Mouse (Mus musculus) forebrain, postnatal 0 days (tissue): Measurements from ENCODE around the gene 1700067K01Rik. TPM values are rescaled to one million over a fixed set of nuclear protein-coding genes. Genes with fewer than 3 reads are reported as not detected.

Experiments used
- ATAC-seq: fragments of 200-750 bp; cut with Nextera tagmentation; 2 replicates; pipeline ENCODE4 v1.8.0; 2017; ENCODE audit warnings: mild to moderate bottlenecking, moderate library complexity
- DNase-seq: peaks from one replicate; pipeline ENCODE4 v3.0.0-alpha.2; 2015
- H3K27ac ChIP-seq: fragments of 300-500 bp; sonication (generic); 2 replicates; pipeline ENCODE4 v1.5.1; 2014; ENCODE audit warnings: low read depth, mild to moderate bottlenecking, antibody characterized with exemption, low read length, moderate library complexity, mixed read lengths
- H3K27me3 ChIP-seq: fragments of 300-500 bp; sonication (generic); 2 replicates; pipeline ENCODE4 v1.6.1; 2014; ENCODE audit warnings: mild to moderate bottlenecking, low read length, mixed read lengths; ENCODE audit not compliant: insufficient read depth
- H3K36me3 ChIP-seq: fragments of 300-500 bp; sonication (generic); 2 replicates; pipeline ENCODE4 v1.6.1; 2014; ENCODE audit warnings: mild to moderate bottlenecking, moderate library complexity; ENCODE audit not compliant: insufficient read depth
- H3K4me1 ChIP-seq: fragments of 300-500 bp; sonication (generic); 2 replicates; pipeline ENCODE4 v1.6.1; 2014; ENCODE audit warnings: antibody characterized with exemption; ENCODE audit not compliant: insufficient read depth
- H3K4me2 ChIP-seq: fragments of 300-500 bp; sonication (generic); 2 replicates; pipeline ENCODE4 v1.6.1; 2014; ENCODE audit warnings: low read depth, mild to moderate bottlenecking, moderate library complexity
- H3K4me3 ChIP-seq: fragments of 300-500 bp; sonication (generic); 2 replicates; pipeline ENCODE4 v1.5.1; 2014; ENCODE audit warnings: low read depth, low read length, mixed read lengths
- H3K9ac ChIP-seq: fragments of 300-500 bp; sonication (generic); 2 replicates; pipeline ENCODE4 v1.6.1; 2014; ENCODE audit warnings: mild to moderate bottlenecking
- H3K9me3 ChIP-seq: fragments of 300-500 bp; sonication (generic); 2 replicates; pipeline ENCODE4 v1.6.1; 2016; ENCODE audit warnings: low read length
- CTCF ChIP-seq: sonication (generic); IDR thresholded peaks from 2 replicates; pipeline ENCODE4 v1.5.1; 2016; ENCODE audit warnings: antibody characterized with exemption, control low read depth, low read depth
- WGBS: fragments of 180-500 bp; shearing (Covaris S2); extraction: QIAGEN DNeasy Blood & Tissue Kit; methylation state at CpG from one replicate; pipeline ENCODE4 v1.1.7; 2014; 5-methylcytosine and 5-hydroxymethylcytosine counted together
- microRNA counts: library from miRNA; unstranded; fragments of <30 nt; microRNA quantifications from one replicate; lab custom pipeline; 2015
- microRNA-seq, 2 experiments: library from miRNA; unstranded; fragments of <30 nt; microRNA quantifications; one replicate each; pipeline ENCODE4; 2016
- polyA plus RNA-seq: library from polyadenylated mRNA; unstranded; fragments of >200 nt; fragmentation: Nextera tagmentation; extraction: Ambion mirVana; gene quantifications from 2 replicates; pipeline ENCODE4 v1.2.1, GENCODE M21; 2015
- total RNA-seq: library from RNA; depleted of rRNA; stranded (reverse); fragments of >200 nt; gene quantifications from 2 replicates; pipeline ENCODE4 v1.2.3, GENCODE M21; 2014; rRNA removed

Gene 1700067K01Rik
- total and polyA plus RNA-seq, 2 experiments from 2014 or later, result 0.81 to 0.86 TPM

- Histone ChIP-seq H3K9ac (no peak overlapping the region), H3K4me2 (no peak overlapping the region), H3K9me3 (no peaks in the 10 kb centered on the region), H3K36me3 (no peaks in the 10 kb centered on the region), H3K27ac (no peak overlapping the region), H3K4me3 (no peak overlapping the region), H3K4me1 (no peaks in the 10 kb centered on the region), H3K27me3 (no peaks in the 10 kb centered on the region)
- ATAC-seq (no peak), DNase-seq (no peak)
- 65% methylated on average over 3 of the region's 3 CpGs for WGBS
- TF ChIP-seq CTCF, result no peak
Observed at GRCm38 (mm10) chr8:84052746-84053145, 51.4 kb downstream of the 1700067K01Rik start.

DNA sequence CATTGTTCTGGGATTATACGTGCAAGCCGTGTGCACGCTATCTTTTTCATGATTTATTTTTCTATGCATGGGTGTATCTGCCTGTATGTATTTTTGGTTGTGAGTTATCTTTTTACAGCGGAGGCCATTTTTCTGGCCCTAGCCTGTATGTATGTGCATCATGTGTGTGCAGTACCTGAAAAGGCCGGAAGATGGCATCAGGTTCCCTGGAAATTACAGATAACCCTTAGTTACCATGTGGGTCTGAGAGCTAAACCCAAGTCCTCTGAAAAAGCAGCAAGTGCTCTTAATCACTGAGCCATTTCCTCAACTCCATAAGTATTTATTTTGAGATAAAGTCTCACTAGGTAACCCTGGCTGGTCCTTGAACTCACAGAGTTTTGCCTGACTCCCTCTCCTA lies 51.9 kb downstream of the 1700067K01Rik start:
- ATAC-seq, result no peak

More for the DNA sequence above, 51.9 kb downstream of the 1700067K01Rik start:
- WGBS, result 94% methylated on average over 5 of the region's 5 CpGs
- Histone ChIP-seq H3K9me3 (no peaks in the 10 kb centered on the region), H3K9ac (no peak overlapping the region), H3K27ac (no peak overlapping the region), H3K36me3 (no peaks in the 10 kb centered on the region), H3K4me2 (no peak overlapping the region), H3K27me3 (no peaks in the 10 kb centered on the region), H3K4me3 (no peak overlapping the region), H3K4me1 (no peaks in the 10 kb centered on the region)
- TF ChIP-seq CTCF, result no peak
- DNase-seq, result no peak

MicroRNAs encoded within 50 kb of the gene (microRNA counts, 519-probe panel; counts per million panel counts)
- microRNA mmu-miR-1199 (lab: Ali Mortazavi, UCI), result not detected

Small RNA genes lying within 50 kb of the gene (microRNA-seq; reads per million reads assigned to microRNA genes)
- 0 to 0.24 reads per million in 2 experiments for gene Mir1199
- gene Mir8111, result 1.5 to 2.2 reads per million in 2 experiments

Other genes starting within 250 kb of the 1700067K01Rik start
- 248 and 259 TPM in 2 replicates for gene Adgrl1, start 101.4 kb upstream of the 1700067K01Rik start, total RNA-seq
- gene Adgrl1, start 101.4 kb upstream of the 1700067K01Rik start, polyA plus RNA-seq, result 38.5 and 56.5 TPM in 2 replicates
- 0.14 and 0.31 TPM in 2 replicates for gene Gm10644, start 46.3 kb upstream of the 1700067K01Rik start, total RNA-seq
- 0.14 and 0.40 TPM in 2 replicates for gene Gm10644, start 46.3 kb upstream of the 1700067K01Rik start, polyA plus RNA-seq
- 1.7 and 5.0 TPM in 2 replicates for gene Asf1b, start 46.0 kb upstream of the 1700067K01Rik start, total RNA-seq
- 4.7 and 5.1 TPM in 2 replicates for gene Asf1b, start 46.0 kb upstream of the 1700067K01Rik start, polyA plus RNA-seq
- gene Prkaca, start 28.5 kb upstream of the 1700067K01Rik start, total RNA-seq, result 133 and 151 TPM in 2 replicates
- gene Prkaca, start 28.5 kb upstream of the 1700067K01Rik start, polyA plus RNA-seq, result 172 and 215 TPM in 2 replicates
- gene Samd1, start 3.8 kb upstream of the 1700067K01Rik start, total RNA-seq, result 116 and 117 TPM in 2 replicates
- 6.7 and 6.9 TPM in 2 replicates for gene Samd1, start 3.8 kb upstream of the 1700067K01Rik start, polyA plus RNA-seq
- gene 2210011C24Rik, start 10.7 kb downstream of the 1700067K01Rik start, total RNA-seq, result not detected in 2 replicates
- 0.38 and 1.2 TPM in 2 replicates for gene 2210011C24Rik, start 10.7 kb downstream of the 1700067K01Rik start, polyA plus RNA-seq
- gene Palm3, start 20.0 kb downstream of the 1700067K01Rik start, total RNA-seq, result 2.7 and 5.4 TPM in 2 replicates
- 2.8 and 4.3 TPM in 2 replicates for gene Palm3, start 20.0 kb downstream of the 1700067K01Rik start, polyA plus RNA-seq
- gene Il27ra, start 41.1 kb downstream of the 1700067K01Rik start, total RNA-seq, result 0.31 and 0.86 TPM in 2 replicates
- gene Il27ra, start 41.1 kb downstream of the 1700067K01Rik start, polyA plus RNA-seq, result 0.29 and 0.45 TPM in 2 replicates
- 0.33 TPM in 1 of 2 replicates, not detected in the other for gene Rln3, start 43.5 kb downstream of the 1700067K01Rik start, total RNA-seq
- gene Rln3, start 43.5 kb downstream of the 1700067K01Rik start, polyA plus RNA-seq, result not detected in 2 replicates
- gene Gm10643, start 63.6 kb downstream of the 1700067K01Rik start, total RNA-seq, result 3.3 and 4.7 TPM in 2 replicates
- 1.3 and 1.6 TPM in 2 replicates for gene Gm10643, start 63.6 kb downstream of the 1700067K01Rik start, polyA plus RNA-seq
- 22.2 and 31.2 TPM in 2 replicates for gene Rfx1, start 65.3 kb downstream of the 1700067K01Rik start, total RNA-seq
- gene Rfx1, start 65.3 kb downstream of the 1700067K01Rik start, polyA plus RNA-seq, result 4.4 and 6.2 TPM in 2 replicates
- gene Dcaf15, start 103.3 kb downstream of the 1700067K01Rik start, total RNA-seq, result 49.5 and 63.2 TPM in 2 replicates
- gene Dcaf15, start 103.3 kb downstream of the 1700067K01Rik start, polyA plus RNA-seq, result 16.3 and 17.2 TPM in 2 replicates
- gene Podnl1, start 124.5 kb downstream of the 1700067K01Rik start, total RNA-seq, result 0.08 and 0.24 TPM in 2 replicates
- gene Podnl1, start 124.5 kb downstream of the 1700067K01Rik start, polyA plus RNA-seq, result 0.09 and 0.23 TPM in 2 replicates
- gene Cc2d1a, start 146.4 kb downstream of the 1700067K01Rik start, total RNA-seq, result 64.2 and 70.1 TPM in 2 replicates
- gene Cc2d1a, start 146.4 kb downstream of the 1700067K01Rik start, polyA plus RNA-seq, result 36.3 and 48.4 TPM in 2 replicates
- 3.5 and 6.0 TPM in 2 replicates for gene 4930432K21Rik, start 146.5 kb downstream of the 1700067K01Rik start, total RNA-seq
- 2.4 and 3.3 TPM in 2 replicates for gene 4930432K21Rik, start 146.5 kb downstream of the 1700067K01Rik start, polyA plus RNA-seq
- gene Nanos3, start 183.7 kb downstream of the 1700067K01Rik start, total RNA-seq, result 1.7 and 3.2 TPM in 2 replicates
- 10.0 and 13.3 TPM in 2 replicates for gene Nanos3, start 183.7 kb downstream of the 1700067K01Rik start, polyA plus RNA-seq
- gene Zswim4, start 235.6 kb downstream of the 1700067K01Rik start, total RNA-seq, result 36.5 and 47.7 TPM in 2 replicates
- 15.1 and 15.5 TPM in 2 replicates for gene Zswim4, start 235.6 kb downstream of the 1700067K01Rik start, polyA plus RNA-seq
- 130 and 146 TPM in 2 replicates for gene D8Ertd738e, start 248.2 kb downstream of the 1700067K01Rik start, total RNA-seq
- gene D8Ertd738e, start 248.2 kb downstream of the 1700067K01Rik start, polyA plus RNA-seq, result 255 and 310 TPM in 2 replicates